In genomic region chr5:151134202-151134601, GRCm38 (mm10) we compare ENCODE assay signal across 34 mouse cellular contexts.
"Had no signal": no experiment of that assay in that cellular context is flagged by ENCODE, and none has a peak within 500 bp of the region (broad histone marks: within the 10 kb centered on the region; RNA-seq: fewer than 3 reads in every experiment).

No protein-coding gene starts in this region.

- H3K4me1 ChIP-seq: hindbrain, embryonic 10.5 days; hindbrain, embryonic 15.5 days had no signal

- H3K36me3 ChIP-seq: heart, embryonic 10.5 days; heart, embryonic 12.5 days; heart, embryonic 13.5 days; heart, embryonic 15.5 days; hindbrain, embryonic 10.5 days; hindbrain, embryonic 12.5 days; hindbrain, embryonic 13.5 days; hindbrain, embryonic 15.5 days; intestine, embryonic 15.5 days; kidney, embryonic 15.5 days had no signal

- H3K9ac ChIP-seq: heart, embryonic 12.5 days; heart, embryonic 13.5 days; heart, embryonic 15.5 days; hindbrain, embryonic 12.5 days; hindbrain, embryonic 13.5 days; hindbrain, embryonic 14.5 days; hindbrain, embryonic 15.5 days; intestine, embryonic 15.5 days; kidney, embryonic 15.5 days had no signal

- H3K27me3 ChIP-seq: heart, embryonic 12.5 days; heart, embryonic 13.5 days; heart, embryonic 15.5 days; hindbrain, embryonic 12.5 days; hindbrain, embryonic 13.5 days; hindbrain, embryonic 15.5 days; intestine, embryonic 15.5 days; kidney, embryonic 15.5 days had no signal

- H3K4me2 ChIP-seq: heart, embryonic 12.5 days; heart, embryonic 13.5 days; heart, embryonic 15.5 days; hindbrain, embryonic 12.5 days; hindbrain, embryonic 13.5 days; hindbrain, embryonic 14.5 days; hindbrain, embryonic 15.5 days; intestine, embryonic 15.5 days; kidney, embryonic 15.5 days had no signal

- H3K9me3 ChIP-seq: heart, embryonic 10.5 days; heart, embryonic 12.5 days; heart, embryonic 13.5 days; heart, embryonic 15.5 days; hindbrain, embryonic 10.5 days; hindbrain, embryonic 12.5 days; hindbrain, embryonic 13.5 days; hindbrain, embryonic 15.5 days; intestine, embryonic 15.5 days; kidney, embryonic 15.5 days had no signal

- DNase-seq: heart, postnatal 10 days; heart, postnatal 14 days; heart, postnatal 36 days; heart, postnatal 4 days; kidney, adult 11 months; kidney, adult 18-20 months; kidney, adult 2 months; kidney, adult 8-10 months; kidney, adult 9 months; kidney, postnatal 10 days; kidney, postnatal 14 days; kidney, postnatal 25 days; kidney, postnatal 36 days; kidney, postnatal 4 days; layer of hippocampus, adult 9-11 months; layer of hippocampus, postnatal 36 days had no signal

- H3K27ac ChIP-seq: heart, embryonic 10.5 days; heart, embryonic 13.5 days; heart, embryonic 15.5 days; hindbrain, embryonic 10.5 days; hindbrain, embryonic 12.5 days; hindbrain, embryonic 13.5 days; hindbrain, embryonic 14.5 days; hindbrain, embryonic 15.5 days; hindbrain, postnatal 0 days; intestine, embryonic 15.5 days; kidney, postnatal 0 days; layer of hippocampus, adult 2 months; left cerebral cortex, adult 2 months had no signal

- ATAC-seq: hindbrain, embryonic 16.5 days; hindbrain, postnatal 0 days; inflammation-experienced regulatory T-cells, adult 6 months; intestine, postnatal 0 days had no signal

- H3K4me3 ChIP-seq: heart, embryonic 10.5 days; heart, embryonic 12.5 days; heart, embryonic 13.5 days; heart, embryonic 15.5 days; hindbrain, embryonic 10.5 days; hindbrain, embryonic 12.5 days; hindbrain, embryonic 13.5 days; hindbrain, embryonic 15.5 days; intestine, embryonic 15.5 days; kidney, embryonic 15.5 days; layer of hippocampus, adult 2 months; left cerebral cortex, adult 2 months had no signal
